ENCODE assay signal across 11 mouse cellular contexts in genomic region chr4:72049638-72050454, GRCm38 (mm10).
DNase-seq lines count a peak whose midpoint lies in the region; ATAC-seq lines count a peak whose summit lies in the region.
"Had no signal": no experiment of that assay in that cellular context is flagged by ENCODE, and none has a peak within 500 bp of the region (broad histone marks: within the 10 kb centered on the region; RNA-seq: fewer than 3 reads in every experiment).

No protein-coding gene starts in this region.

- no peak overlapping the region for H3K4me3 ChIP-seq in forebrain, embryonic 14.5 days (ENCODE audit: low read depth, low read length)
- no peak overlapping the region for H3K4me3 ChIP-seq in liver, embryonic 16.5 days (ENCODE audit: low read depth, low read length)
- H3K4me3 ChIP-seq in stomach, embryonic 16.5 days (replicated peaks; ENCODE audit: low read length), result no peak overlapping the region

- H3K9me3 ChIP-seq in forebrain, embryonic 14.5 days (replicated peaks; ENCODE audit: control insufficient read depth, low read length), result no peaks in the 10 kb centered on the region
- H3K9me3 ChIP-seq in liver, embryonic 16.5 days (replicated peaks; ENCODE audit: control insufficient read depth, low read length), result no peaks in the 10 kb centered on the region
- H3K9me3 ChIP-seq in stomach, embryonic 16.5 days (replicated peaks; ENCODE audit: control insufficient read depth, low read length), result no peaks in the 10 kb centered on the region

- no peaks in the 10 kb centered on the region; the same call in 1 of the 2 replicates for H3K4me1 ChIP-seq in forebrain, embryonic 14.5 days (ENCODE audit: control insufficient read depth, insufficient read depth, low read length)
- H3K4me1 ChIP-seq in liver, embryonic 16.5 days (ENCODE audit: control insufficient read depth, low read depth, low read length), result no peaks in the 10 kb centered on the region
- no peaks in the 10 kb centered on the region for H3K4me1 ChIP-seq in stomach, embryonic 16.5 days (ENCODE audit: control insufficient read depth, insufficient read depth, low read length)

- no peak overlapping the region for H3K9ac ChIP-seq in forebrain, embryonic 14.5 days (ENCODE audit: low read length)
- H3K9ac ChIP-seq in liver, embryonic 16.5 days (ENCODE audit: low read depth, low read length), result no peak overlapping the region
- no peak overlapping the region for H3K9ac ChIP-seq in stomach, embryonic 16.5 days (ENCODE audit: low read length)

- ATAC-seq in forebrain, embryonic 14.5 days, result peak; percentile 75; the same call in 1 of the 2 replicates
- peak; percentile 96 for ATAC-seq in liver, embryonic 16.5 days (ENCODE audit: low read depth)
- 0 out of 2 replicates have a peak, but pooled peaks have one; percentile 44 for ATAC-seq in stomach, embryonic 16.5 days (ENCODE audit: insufficient read depth, low FRiP score)

- no peaks in the 10 kb centered on the region for H3K27me3 ChIP-seq in forebrain, embryonic 14.5 days (replicated peaks; ENCODE audit: control insufficient read depth, insufficient read depth, low read length)
- H3K27me3 ChIP-seq in liver, embryonic 16.5 days (ENCODE audit: control insufficient read depth, insufficient read depth, low read depth, low read length), result no peaks in the 10 kb centered on the region
- no peaks in the 10 kb centered on the region for H3K27me3 ChIP-seq in stomach, embryonic 16.5 days (ENCODE audit: control insufficient read depth, insufficient read depth, low read length)

- peak; percentile 4 to 20 for DNase-seq in urinary bladder, adult 18-20 months (ENCODE audit: low spot score in 2 of 2)
- DNase-seq in urinary bladder, postnatal 10 days (ENCODE audit: low spot score), result no peak
- peak; percentile 63 for DNase-seq in forebrain, embryonic 14.5 days (ENCODE audit: low spot score)
- no peak for DNase-seq in left cerebral cortex, adult 8-10 months (ENCODE audit: low spot score in 2 of 2)
- no peak for DNase-seq in adrenal gland, adult 18-20 months (ENCODE audit: low spot score in 2 of 2)
- DNase-seq in kidney, adult 11 months, result no peak
- DNase-seq: adrenal gland, postnatal 10 days; cerebellum, postnatal 14 days; thymus, postnatal 14 days had no signal

- no peaks in the 10 kb centered on the region for H3K36me3 ChIP-seq in forebrain, embryonic 14.5 days (ENCODE audit: control insufficient read depth, insufficient read depth, low read length)
- no peaks in the 10 kb centered on the region for H3K36me3 ChIP-seq in liver, embryonic 16.5 days (ENCODE audit: control insufficient read depth, insufficient read depth)
- no peaks in the 10 kb centered on the region for H3K36me3 ChIP-seq in stomach, embryonic 16.5 days (ENCODE audit: control insufficient read depth, insufficient read depth, low read length)

- 4% methylated on average over 6 of the region's 6 CpGs for WGBS in forebrain, embryonic 14.5 days
- WGBS in liver, embryonic 16.5 days (ENCODE audit: insufficient replicate concordance), result 31% methylated on average over 6 of the region's 6 CpGs
- WGBS in stomach, embryonic 16.5 days, result 10% methylated on average over 6 of the region's 6 CpGs

- no peak overlapping the region for H3K27ac ChIP-seq in forebrain, embryonic 14.5 days (ENCODE audit: low read depth, low read length)
- peak overlapping the region; percentile 65; the same call in 1 of the 2 replicates for H3K27ac ChIP-seq in liver, embryonic 16.5 days (ENCODE audit: low read length)
- H3K27ac ChIP-seq in stomach, embryonic 16.5 days (ENCODE audit: low read length), result no peak overlapping the region

- H3K4me2 ChIP-seq in forebrain, embryonic 14.5 days (ENCODE audit: low read length), result no peak overlapping the region
- H3K4me2 ChIP-seq in liver, embryonic 16.5 days (ENCODE audit: low read depth, low read length), result no peak overlapping the region
- no peak overlapping the region for H3K4me2 ChIP-seq in stomach, embryonic 16.5 days (ENCODE audit: low read depth, low read length)

Comparison
In these comparisons a context has a peak if more than half of its experiments do, and no peak if none do; other contexts are left out.
1. DNase-seq: peak in urinary bladder, adult 18-20 months (2 of 2) and forebrain, embryonic 14.5 days (single experiment); none in urinary bladder, postnatal 10 days (single experiment), left cerebral cortex, adult 8-10 months (0 of 2), adrenal gland, adult 18-20 months (0 of 2) and kidney, adult 11 months (single experiment).
2. ATAC-seq: peak in every context shown above with its lines; median percentile 96 in liver, embryonic 16.5 days; 75 in forebrain, embryonic 14.5 days; 44 in stomach, embryonic 16.5 days.